Mouse (Mus musculus) heart, embryonic 14.5 days (tissue): ENCODE measurements at regions not wholly inside any gene's neighbourhood (a gene's known extent, or its start where the extent isn't known, plus 50 kb on each side); places are given as distances from the start of the nearest gene placed in this dataset.

Experiments used
- ATAC-seq: fragments of 200-750 bp; cut with Nextera tagmentation; 2 replicates; pipeline ENCODE4 v1.8.0; 2017; ENCODE audit warnings: low read depth, moderate TSS enrichment; ENCODE audit not compliant: insufficient number of reproducible peaks, insufficient read depth, low FRiP score
- H3K27ac ChIP-seq, 2 experiments: fragments of 200-500 bp in 1 of 2; fragments of 300-500 bp in 1 of 2; sonication (generic) in 1 of 2; replicated peaks in 1 of 2; 2 replicates each; pipeline ENCODE4 v1.5.1; 2012 to 2014; ENCODE audit warnings: low read depth in 2 of 2, low read length in 2 of 2, control low read depth in 1 of 2, mild to moderate bottlenecking in 1 of 2, mixed read lengths in 1 of 2; ENCODE audit not compliant: control insufficient read depth in 1 of 2, insufficient read depth in 1 of 2
- H3K27me3 ChIP-seq: fragments of 300-500 bp; sonication (generic); 2 replicates; pipeline ENCODE4 v1.6.1; 2014; ENCODE audit warnings: mild to moderate bottlenecking, low read length, control low read depth; ENCODE audit not compliant: control insufficient read depth, insufficient read depth
- H3K36me3 ChIP-seq: fragments of 300-500 bp; sonication (generic); 2 replicates; pipeline ENCODE4 v1.6.1; 2014; ENCODE audit warnings: mild to moderate bottlenecking, control low read depth, low read length, mixed read lengths; ENCODE audit not compliant: control insufficient read depth, insufficient read depth
- H3K4me1 ChIP-seq, 2 experiments: fragments of 200-500 bp in 1 of 2; fragments of 300-500 bp in 1 of 2; sonication (generic) in 1 of 2; 2 replicates each; pipeline ENCODE4 v1.6.1; 2012 to 2014; ENCODE audit warnings: low read length in 2 of 2, control low read depth in 1 of 2, mixed read lengths in 1 of 2; ENCODE audit not compliant: control insufficient read depth in 2 of 2, insufficient read depth in 2 of 2
- H3K4me2 ChIP-seq: fragments of 300-500 bp; sonication (generic); 2 replicates; pipeline ENCODE4 v1.6.1; 2014; ENCODE audit warnings: mild to moderate bottlenecking, low read length
- H3K4me3 ChIP-seq, 2 experiments: fragments of 200-500 bp in 1 of 2; fragments of 300-500 bp in 1 of 2; sonication (generic) in 1 of 2; 2 replicates each; pipeline ENCODE4 v1.5.1; 2012 to 2014; ENCODE audit warnings: low read length in 2 of 2, mild to moderate bottlenecking in 2 of 2, control low read depth in 1 of 2, low read depth in 1 of 2, moderate library complexity in 1 of 2; ENCODE audit not compliant: control insufficient read depth in 1 of 2, insufficient read depth in 1 of 2
- H3K9ac ChIP-seq: fragments of 300-500 bp; sonication (generic); 2 replicates; pipeline ENCODE4 v1.6.1; 2014; ENCODE audit warnings: mild to moderate bottlenecking, low read length
- H3K9me3 ChIP-seq: fragments of 300-500 bp; sonication (generic); 2 replicates; pipeline ENCODE4 v1.6.1; 2016; ENCODE audit warnings: low read length, control low read depth; ENCODE audit not compliant: control insufficient read depth
- WGBS: fragments of 180-500 bp; shearing (Covaris S2); extraction: QIAGEN DNeasy Blood & Tissue Kit; methylation state at CpG from one replicate; pipeline ENCODE4 v1.1.7; 2014; 5-methylcytosine and 5-hydroxymethylcytosine counted together

GRCm38 (mm10) chr10:11660056-11660770 is 317.0 kb downstream of the Epm2a start:
- Histone ChIP-seq H3K27me3 (no peaks in the 10 kb centered on the region), H3K36me3 (no peaks in the 10 kb centered on the region), H3K4me3 (no peak overlapping the region), H3K4me2 (no peak overlapping the region), H3K9me3 (no peaks in the 10 kb centered on the region), H3K9ac (no peak overlapping the region), H3K4me1 (no peaks in the 10 kb centered on the region), H3K27ac (no peak overlapping the region)
- no peak for ATAC-seq
- WGBS, result 42% methylated on average over 1 of the region's 1 CpGs

GRCm38 (mm10) chr10:11661660-11662250 is 318.6 kb downstream of the Epm2a start:
- ATAC-seq, result no peak
- no peak overlapping the region for H3K27ac ChIP-seq
- 46% methylated on average over 5 of the region's 5 CpGs for WGBS

GRCm38 (mm10) chr10:11709742-11710141 is 366.5 kb downstream of the Epm2a start:
- ATAC-seq, result no peak
- Histone ChIP-seq H3K4me2 (no peak overlapping the region), H3K4me1 (no peaks in the 10 kb centered on the region), H3K27me3 (no peaks in the 10 kb centered on the region), H3K9ac (no peak overlapping the region), H3K4me3 (no peak overlapping the region), H3K27ac (no peak overlapping the region), H3K9me3 (no peaks in the 10 kb centered on the region), H3K36me3 (no peaks in the 10 kb centered on the region)
- 78% methylated on average over 2 of the region's 2 CpGs for WGBS

More at GRCm38 (mm10) chr10:11661660-11662250, 318.6 kb downstream of the Epm2a start:
- Histone ChIP-seq H3K27me3 (no peaks in the 10 kb centered on the region), H3K4me1 (no peaks in the 10 kb centered on the region), H3K4me2 (no peak overlapping the region), H3K9ac (no peak overlapping the region), H3K9me3 (no peaks in the 10 kb centered on the region), H3K36me3 (no peaks in the 10 kb centered on the region), H3K4me3 (no peak overlapping the region)

GRCm38 (mm10) chr10:11724775-11725174 is 381.6 kb downstream of the Epm2a start:
- Histone ChIP-seq H3K4me2 (no peak overlapping the region), H3K36me3 (no peaks in the 10 kb centered on the region), H3K27me3 (no peaks in the 10 kb centered on the region), H3K4me3 (no peak overlapping the region), H3K9ac (no peak overlapping the region), H3K9me3 (no peaks in the 10 kb centered on the region), H3K27ac (no peak overlapping the region), H3K4me1 (no peaks in the 10 kb centered on the region)
- no peak for ATAC-seq
- WGBS, result 82% methylated on average over 7 of the region's 7 CpGs

GRCm38 (mm10) chr10:11729536-11729935 is 386.3 kb downstream of the Epm2a start:
- WGBS, result 72% methylated on average over 2 of the region's 2 CpGs
- no peaks in the 10 kb centered on the region for H3K9me3 ChIP-seq
- no peaks in the 10 kb centered on the region for H3K36me3 ChIP-seq
- no peak overlapping the region for H3K9ac ChIP-seq
- H3K27ac ChIP-seq, result no peak overlapping the region
- no peaks in the 10 kb centered on the region for H3K4me1 ChIP-seq
- H3K4me3 ChIP-seq, result no peak overlapping the region
- no peak overlapping the region for H3K4me2 ChIP-seq
- H3K27me3 ChIP-seq, result no peaks in the 10 kb centered on the region
- no peak for ATAC-seq

GRCm38 (mm10) chr10:11739574-11740368 is 396.6 kb downstream of the Epm2a start:
- no peaks in the 10 kb centered on the region for H3K36me3 ChIP-seq
- no peak overlapping the region for H3K27ac ChIP-seq
- ATAC-seq, result no peak
- no peak overlapping the region for H3K4me3 ChIP-seq
- no peaks in the 10 kb centered on the region for H3K4me1 ChIP-seq
- H3K27me3 ChIP-seq, result no peaks in the 10 kb centered on the region
- WGBS, result 65% methylated on average over 5 of the region's 5 CpGs
- H3K9me3 ChIP-seq, result no peaks in the 10 kb centered on the region
- H3K4me2 ChIP-seq, result no peak overlapping the region
- H3K9ac ChIP-seq, result no peak overlapping the region

GRCm38 (mm10) chr10:11745587-11745986 is 402.4 kb downstream of the Epm2a start:
- Histone ChIP-seq H3K27me3 (no peaks in the 10 kb centered on the region), H3K27ac (no peak overlapping the region), H3K9me3 (no peaks in the 10 kb centered on the region), H3K4me3 (no peak overlapping the region), H3K36me3 (no peaks in the 10 kb centered on the region), H3K4me1 (no peaks in the 10 kb centered on the region), H3K4me2 (no peak overlapping the region), H3K9ac (no peak overlapping the region)
- no peak for ATAC-seq
- WGBS, result 83% methylated on average over 4 of the region's 4 CpGs
